Mouse (Mus musculus) neutrophil, adult 59 days (primary cell): Measurements from ENCODE around the gene Espl1. TPM values are rescaled to one million over a fixed set of nuclear protein-coding genes. Genes with fewer than 3 reads are reported as not detected.

Experiments
- total RNA-seq, 2 experiments: library from RNA; stranded (reverse); gene quantifications; 1 replicate in 1 of 2; 2 replicates in 1 of 2; pipeline ENCODE4 v1.2.4; 2023

Espl1 gene
- 10 to 100 TPM; 37.9 to 49.1 TPM for total RNA-seq

GRCm38 (mm10) chr15:102295633-102296367 is at the start of gene Espl1:
Gene Espl1, plus strand, starts transcription at chr15:102296266.

DNA sequence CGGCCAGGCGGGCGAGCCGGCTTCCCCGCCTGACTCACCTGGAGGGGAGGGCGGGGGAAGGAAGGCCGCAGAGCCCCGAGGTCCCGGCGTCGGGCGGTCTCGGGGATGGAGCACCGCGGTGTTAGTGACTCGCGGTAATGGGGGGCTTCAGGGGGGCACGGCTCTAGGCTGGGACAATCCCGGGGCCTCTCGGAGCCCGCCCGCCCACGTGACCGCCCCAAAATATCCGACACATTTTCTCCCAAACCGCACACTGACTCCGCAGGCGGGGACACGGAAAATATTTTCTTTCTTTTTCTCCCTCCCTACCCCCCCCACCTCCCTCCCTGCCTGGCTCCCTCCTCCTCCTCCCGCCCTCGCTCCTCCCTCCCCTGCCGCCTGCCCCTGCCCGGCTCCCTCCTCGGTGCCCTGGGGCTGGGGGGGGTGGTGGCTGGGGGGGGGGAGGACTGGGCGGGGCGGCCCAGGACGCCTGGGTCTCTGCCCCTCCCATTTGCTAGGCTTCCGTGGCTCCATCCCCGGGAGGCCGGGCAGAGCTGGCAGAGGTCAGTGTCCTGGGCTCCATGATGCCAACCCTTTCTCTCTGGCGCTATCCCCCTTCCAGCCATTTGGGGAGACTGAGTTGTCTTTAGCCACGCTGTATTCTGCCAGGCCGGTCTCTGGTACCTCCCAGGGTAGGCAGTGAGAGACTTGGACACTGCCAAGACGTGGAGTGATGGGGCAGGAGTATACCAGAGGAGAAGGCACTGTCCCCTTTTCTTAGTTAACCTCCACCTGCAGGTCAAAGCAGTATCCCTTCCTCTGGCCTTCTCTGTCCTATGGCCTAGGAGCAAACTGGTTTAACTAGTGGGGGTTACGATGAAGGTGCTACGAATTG is 38.6 kb upstream of the Espl1 start, which contains the start of gene Rarg:
Gene Rarg (minus strand): TSS at position 316 of the 874 bp plus-strand sequence.

DNA sequence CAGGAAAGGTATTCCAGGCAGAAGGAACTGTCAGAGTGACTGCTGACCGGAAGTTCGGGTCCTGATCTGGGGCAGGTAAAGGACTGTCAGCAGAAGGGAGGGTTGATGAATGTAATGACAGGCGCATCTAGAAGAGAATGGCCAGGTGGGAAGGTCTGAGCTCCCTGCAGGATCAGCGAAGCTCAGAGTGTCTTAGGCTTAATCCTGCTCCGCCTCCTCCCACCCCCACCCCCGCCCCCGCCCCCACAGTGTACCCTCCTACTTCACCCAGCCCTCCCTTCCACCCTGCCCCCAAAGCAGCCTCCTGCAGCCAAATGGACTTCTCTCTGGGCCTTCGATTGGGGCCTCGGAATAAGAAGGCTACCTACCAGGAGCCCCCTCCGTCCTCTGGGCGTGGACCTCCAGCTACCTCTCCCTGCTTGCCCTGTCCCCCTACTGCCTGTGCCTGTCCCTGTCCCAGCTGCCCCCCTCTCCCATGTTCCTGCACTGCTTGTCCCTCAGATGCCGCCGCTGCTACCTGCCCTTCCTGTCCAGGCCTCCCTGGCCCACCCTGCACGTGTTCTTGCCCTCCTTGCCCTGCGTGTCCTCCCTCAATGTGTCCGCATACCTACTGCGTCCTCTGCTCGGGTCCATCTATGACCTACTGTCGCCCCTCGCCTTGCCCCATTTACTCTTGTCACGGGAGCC is 25.6 kb upstream of the Espl1 start, which contains the start of gene Gm9918:
Gene Gm9918 (plus strand): TSS at position 290 of the 687 bp plus-strand sequence.

GRCm38 (mm10) chr15:102279092-102279782 is 16.8 kb upstream of the Espl1 start, which contains the start of gene Mfsd5:
Gene Mfsd5, plus strand, starts transcription at chr15:102279454.

DNA sequence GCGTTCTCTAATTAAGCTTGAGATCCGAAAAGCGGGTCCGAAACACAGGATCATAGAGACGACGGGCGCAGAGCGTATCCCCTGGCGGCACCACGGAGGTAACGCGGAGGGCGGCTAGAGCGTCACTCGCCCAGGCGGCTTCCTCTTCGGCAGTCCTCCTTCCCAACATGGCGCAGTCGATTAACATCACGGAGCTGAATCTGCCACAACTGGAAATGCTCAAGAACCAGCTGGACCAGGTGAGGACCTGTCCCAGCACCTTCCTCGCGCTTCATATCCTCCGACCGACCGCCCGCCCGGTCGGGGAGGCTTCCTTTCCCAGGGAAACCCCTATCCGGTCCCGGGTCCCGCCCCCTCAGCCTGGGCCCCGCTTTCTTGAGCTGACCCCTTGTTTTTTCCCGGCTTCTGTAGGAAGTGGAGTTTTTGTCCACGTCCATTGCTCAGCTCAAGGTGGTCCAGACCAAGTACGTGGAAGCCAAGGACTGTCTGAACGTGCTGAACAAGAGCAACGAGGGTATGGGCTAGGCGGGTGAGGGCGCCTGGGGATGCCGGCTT is 30.0 kb downstream of the Espl1 start, which contains the start of gene Pfdn5:
Gene Pfdn5 (plus strand): TSS at position 95 of the 555 bp plus-strand sequence.

GRCm38 (mm10) chr15:102331610-102332015 is 35.5 kb downstream of the Espl1 start, which contains the start of gene Myg1:
Gene Myg1, plus strand, starts transcription at chr15:102331709.

GRCm38 (mm10) chr15:102350138-102350941 is 54.3 kb downstream of the Espl1 start, which contains the start of gene Aaas:
Gene Aaas, minus strand, starts transcription at chr15:102350771.

GRCm38 (mm10) chr15:102366733-102367344 is 70.8 kb downstream of the Espl1 start, which contains the start of gene Sp7:
Gene Sp7, minus strand, starts transcription at chr15:102367182.

Other genes with a start within 250 kb of the Espl1 start
- gene Eif4b, start 222.5 kb upstream of the Espl1 start, total RNA-seq, result 100 to 1,000 TPM; 127 to 136 TPM
- gene Tns2, start 195.9 kb upstream of the Espl1 start, total RNA-seq, result 1 to 10 TPM; 1.4 TPM
- gene Spryd3, start 160.0 kb upstream of the Espl1 start, total RNA-seq, result 10 to 100 TPM; 21.7 to 27.2 TPM
- not detected for gene Igfbp6, start 151.9 kb upstream of the Espl1 start, total RNA-seq
- under 1 TPM; 0.62 to 0.87 TPM for gene Soat2, start 145.7 kb upstream of the Espl1 start, total RNA-seq
- gene Zfp740, start 93.0 kb upstream of the Espl1 start, total RNA-seq, result 10 to 100 TPM; 78.9 to 84.1 TPM
- gene Csad, start 91.5 kb upstream of the Espl1 start, total RNA-seq, result 10 to 100 TPM; 21.4 to 23.3 TPM
- 100 to 1,000 TPM; 191 to 291 TPM for gene Itgb7, start 64.3 kb upstream of the Espl1 start, total RNA-seq
- 10 to 100 TPM; 37.8 to 49.0 TPM for gene Rarg, start 38.7 kb upstream of the Espl1 start, total RNA-seq
- not detected for gene Gm9918, start 25.7 kb upstream of the Espl1 start, total RNA-seq
- 10 to 100 TPM; 34.7 to 40.2 TPM for gene Mfsd5, start 16.8 kb upstream of the Espl1 start, total RNA-seq
- gene Pfdn5, start 29.9 kb downstream of the Espl1 start, total RNA-seq, result 100 to 1,000 TPM; 270 to 271 TPM
- 10 to 100 TPM; 30.6 to 32.7 TPM for gene Myg1, start 35.4 kb downstream of the Espl1 start, total RNA-seq
- gene Aaas, start 54.5 kb downstream of the Espl1 start, total RNA-seq, result 10 to 100 TPM; 33.2 to 36.4 TPM
- gene Sp7, start 70.9 kb downstream of the Espl1 start, total RNA-seq, result not detected
- gene Sp1, start 109.9 kb downstream of the Espl1 start, total RNA-seq, result 100 to 1,000 TPM; 127 to 150 TPM
- 1 to 10 TPM in 1 of 2 experiments, under 1 TPM in 1; 0.24 to 1.1 TPM for gene Amhr2, start 149.1 kb downstream of the Espl1 start, total RNA-seq
- 100 to 1,000 TPM; 364 to 378 TPM for gene Prr13, start 162.8 kb downstream of the Espl1 start, total RNA-seq
- gene Pcbp2, start 174.3 kb downstream of the Espl1 start, total RNA-seq, result 100 to 1,000 TPM; 508 to 564 TPM
- 1 to 10 TPM; 5.0 to 5.4 TPM for gene Gm10337, start 207.5 kb downstream of the Espl1 start, total RNA-seq
- gene Map3k12, start 220.8 kb downstream of the Espl1 start, total RNA-seq, result under 1 TPM; 0.24 to 0.57 TPM
- 10 to 100 TPM; 16.7 to 17.9 TPM for gene Tarbp2, start 221.9 kb downstream of the Espl1 start, total RNA-seq
- gene Npff, start 228.7 kb downstream of the Espl1 start, total RNA-seq, result 1 to 10 TPM; 3.2 to 5.0 TPM